In the genomic region with DNA sequence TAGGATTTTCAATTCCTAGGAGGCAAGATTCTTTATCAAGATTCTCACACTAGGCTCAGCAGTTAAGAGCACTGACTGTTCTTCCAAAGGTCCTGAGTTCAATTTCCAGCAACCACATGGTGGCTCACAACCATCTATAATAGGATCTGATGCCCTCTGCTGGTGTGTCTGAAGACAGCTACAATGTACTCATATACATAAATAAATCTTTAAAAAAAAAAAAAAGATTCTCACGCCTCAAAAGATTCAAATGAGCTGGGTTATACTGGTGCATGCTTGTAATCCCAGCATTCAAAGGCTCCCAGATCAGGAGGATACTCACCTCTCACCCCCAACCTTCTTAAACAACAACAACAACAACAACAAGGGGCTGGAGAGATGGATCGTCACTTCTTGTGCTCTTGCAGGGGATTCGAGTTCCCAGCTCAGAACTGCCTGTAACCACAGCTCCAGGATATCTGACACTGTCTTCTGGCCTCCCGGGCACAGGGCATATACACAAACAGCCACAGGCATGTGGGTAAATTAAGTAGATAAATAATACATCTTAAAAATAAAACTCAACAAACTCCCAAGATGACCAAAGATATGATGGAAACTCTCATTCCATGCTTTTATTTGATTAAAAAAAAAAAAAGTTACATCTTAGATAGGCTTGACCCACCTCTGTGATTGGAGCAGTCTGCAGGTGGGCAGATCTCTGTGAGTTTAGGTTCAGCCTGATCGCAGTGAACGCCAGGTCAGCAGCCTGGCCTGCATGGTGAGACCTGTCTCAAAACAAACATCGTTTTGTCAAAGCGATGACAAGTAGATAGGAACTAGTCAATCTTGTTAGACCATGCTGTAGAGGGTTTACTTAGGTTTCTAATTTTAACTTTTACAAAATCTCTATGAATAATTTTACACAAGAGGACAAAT, we compare ENCODE assay signal across 32 mouse cellular contexts. TPM values are rescaled to one million over a fixed set of nuclear protein-coding genes. Genes with fewer than 3 reads are reported as not detected.
DNase-seq lines count a peak whose midpoint lies in the region; ATAC-seq and TF ChIP-seq lines count a peak whose summit lies in the region.
"Had no signal": no experiment of that assay in that cellular context is flagged by ENCODE, and none has a peak within 500 bp of the region (broad histone marks: within the 10 kb centered on the region; RNA-seq: fewer than 3 reads in every experiment).

No protein-coding gene starts in this region.

- in situ Hi-C loops in CH12.LX (cut with MboI; ENCODE audit: low pct_ligation_motif_present, low pct_unique_long_range_greater_than_20kb, low sequenced_read_pairs) (no loop called here), Patski (cut with MboI; ENCODE audit: low pct_unique_long_range_greater_than_20kb) (loop anchor here (10.0 to 25.0 kb wide), 3 partner anchors 202 to 1751 kb away; partner anchors contain the start of genes Dck and Ythdc1)

- peak; percentile 48 for TF ChIP-seq POLR2A in CH12.LX (IDR thresholded peaks at IDR 0.05; ENCODE audit: low read depth, low read length)

- H3K9me3 ChIP-seq in hindbrain, postnatal 0 days (ENCODE audit: low read length), result no peaks in the 10 kb centered on the region
- H3K9me3 ChIP-seq in hindbrain, embryonic 16.5 days (ENCODE audit: control insufficient read depth, low read length), result no peaks in the 10 kb centered on the region
- no peaks in the 10 kb centered on the region for H3K9me3 ChIP-seq in liver, embryonic 15.5 days (replicated peaks)
- H3K9me3 ChIP-seq in CH12.LX (replicated peaks; ENCODE audit: low read length), result no peaks in the 10 kb centered on the region
- H3K9me3 ChIP-seq in midbrain, embryonic 11.5 days (ENCODE audit: control insufficient read depth, low read length), result no peaks in the 10 kb centered on the region
- H3K9me3 ChIP-seq: embryonic facial prominence, embryonic 10.5 days; heart, embryonic 12.5 days; hindbrain, embryonic 15.5 days; limb, embryonic 15.5 days; lung, embryonic 15.5 days; midbrain, embryonic 12.5 days; neural tube, embryonic 15.5 days had no signal

- POLR2A ChIA-PET in Patski (lab: Charles Lee), result interaction anchor here (4.3 kb wide), 1 partner anchor 8 kb away, joined by 23 read pairs; the partner anchor contains the start of gene Utp3

- H3K9ac ChIP-seq in hindbrain, postnatal 0 days (replicated peaks; ENCODE audit: low read length), result no peak overlapping the region
- H3K9ac ChIP-seq in hindbrain, embryonic 16.5 days (ENCODE audit: low read depth, low read length), result no peak overlapping the region
- H3K9ac ChIP-seq in liver, embryonic 15.5 days, result no peak overlapping the region
- peak overlapping the region; percentile 63 for H3K9ac ChIP-seq in CH12.LX (ENCODE audit: insufficient read depth, low read depth)
- H3K9ac ChIP-seq in midbrain, embryonic 11.5 days (ENCODE audit: low read length), result no peak overlapping the region
- H3K9ac ChIP-seq: limb, embryonic 15.5 days; lung, embryonic 15.5 days had no signal

- H3K4me2 ChIP-seq in hindbrain, postnatal 0 days (ENCODE audit: low read depth, low read length), result no peak overlapping the region; the same call in 1 of the 2 replicates
- H3K4me2 ChIP-seq in hindbrain, embryonic 16.5 days (ENCODE audit: low read length), result no peak overlapping the region
- no peak overlapping the region for H3K4me2 ChIP-seq in liver, embryonic 15.5 days
- peak overlapping the region; percentile 91 for H3K4me2 ChIP-seq in CH12.LX (ENCODE audit: insufficient read depth, low read depth, poor library complexity, severe bottlenecking)
- H3K4me2 ChIP-seq in midbrain, embryonic 11.5 days, result no peak overlapping the region

- no peak overlapping the region for H3K27ac ChIP-seq in hindbrain, postnatal 0 days
- H3K27ac ChIP-seq in hindbrain, embryonic 16.5 days (ENCODE audit: low read depth, low read length), result no peak overlapping the region
- H3K27ac ChIP-seq in liver, embryonic 15.5 days (replicated peaks), result 0 out of 2 replicates have a peak overlapping the region, but pooled peaks have one; percentile 6
- peak overlapping the region; percentile 78 for H3K27ac ChIP-seq in CH12.LX (ENCODE audit: insufficient read depth, low read depth)
- H3K27ac ChIP-seq in midbrain, embryonic 11.5 days (ENCODE audit: low read depth, low read length), result no peak overlapping the region
- H3K27ac ChIP-seq: hindbrain, embryonic 15.5 days; limb, embryonic 15.5 days; lung, embryonic 15.5 days; midbrain, embryonic 12.5 days; neural tube, embryonic 15.5 days had no signal

- TF ChIP-seq CTCF in hindbrain, postnatal 0 days (IDR thresholded peaks at IDR 0.05; ENCODE audit: low read depth), result peak; percentile 19; the same call in 1 of the 2 replicates
- TF ChIP-seq CTCF in CH12.LX (conservative IDR thresholded peaks at IDR 0.05 in 1 of 2, IDR thresholded peaks at IDR 0.05 in 1 of 2; ENCODE audit: low read depth in 2 of 2, low read length in 2 of 2), result peak in 1 of 2 experiments; percentile 57; a peak in 2 of 4 replicates
- peak; percentile 29 for TF ChIP-seq CTCF in Patski (IDR thresholded peaks at IDR 0.05)

- TF ChIP-seq EP300 in CH12.LX (IDR thresholded peaks at IDR 0.05; ENCODE audit: low read length), result no peak

- H3K79me2 ChIP-seq in CH12.LX (replicated peaks; ENCODE audit: control insufficient read depth, extremely low read depth, insufficient read depth, poor library complexity, severe bottlenecking), result peaks cover 52% of the 10 kb centered on the region

- 78% methylated on average over 8 of the region's 8 CpGs for WGBS in hindbrain, postnatal 0 days
- WGBS in hindbrain, embryonic 16.5 days, result 73% methylated on average over 8 of the region's 8 CpGs
- WGBS in liver, embryonic 15.5 days (ENCODE audit: insufficient replicate concordance), result 63% methylated on average over 8 of the region's 8 CpGs
- 82% methylated on average over 8 of the region's 8 CpGs for WGBS in midbrain, embryonic 11.5 days

- no peak for ATAC-seq in hindbrain, postnatal 0 days
- ATAC-seq in hindbrain, embryonic 16.5 days, result no peak
- ATAC-seq in liver, embryonic 15.5 days (ENCODE audit: insufficient read depth), result no peak
- no peak for ATAC-seq in Patski
- ATAC-seq in midbrain, embryonic 11.5 days (ENCODE audit: low FRiP score), result no peak
- ATAC-seq: forebrain, postnatal 0 days had no signal

- no peak for DNase-seq in hindbrain, postnatal 0 days (ENCODE audit: low spot score)
- no peak for DNase-seq in liver
- DNase-seq in CH12.LX (ENCODE audit: extremely low read depth), result no peak
- no peak for DNase-seq in Patski (ENCODE audit: low read depth, low spot score)
- DNase-seq in midbrain, embryonic 11.5 days (ENCODE audit: low spot score, missing footprints), result no peak
- no peak for DNase-seq in layer of hippocampus, adult 18-20 months (ENCODE audit: low spot score in 2 of 2)
- DNase-seq: adrenal gland, adult 2 months; B cell, adult 2 months; cerebellum, adult 11 months; cerebellum, adult 9-11 months; forebrain, postnatal 0 days; gastrocnemius, postnatal 14 days; heart, adult 18-20 months; heart, postnatal 14 days; kidney, adult 8-10 months; kidney, postnatal 14 days; layer of hippocampus, adult 9-11 months; left cerebral cortex, postnatal 4 days; lung, postnatal 36 days; right cerebral cortex, adult 18-20 months; right cerebral cortex, postnatal 4 days; thymus, postnatal 25 days had no signal

- no peaks in the 10 kb centered on the region for H3K27me3 ChIP-seq in hindbrain, postnatal 0 days (ENCODE audit: insufficient read depth, low read length)
- H3K27me3 ChIP-seq in hindbrain, embryonic 16.5 days (replicated peaks; ENCODE audit: control insufficient read depth, insufficient read depth, low read length), result no peaks in the 10 kb centered on the region
- H3K27me3 ChIP-seq in liver, embryonic 15.5 days, result peaks cover 28% of the 10 kb centered on the region
- H3K27me3 ChIP-seq in CH12.LX (replicated peaks) (no peaks in the 10 kb centered on the region), Patski (no peaks in the 10 kb centered on the region)
- no peaks in the 10 kb centered on the region for H3K27me3 ChIP-seq in midbrain, embryonic 11.5 days (ENCODE audit: control insufficient read depth, insufficient read depth, low read length)
- H3K27me3 ChIP-seq: heart, embryonic 12.5 days; hindbrain, embryonic 15.5 days; limb, embryonic 15.5 days; lung, embryonic 15.5 days; midbrain, embryonic 12.5 days; neural tube, embryonic 15.5 days had no signal

- no peak; the same call in none of the 2 replicates for TF ChIP-seq RAD21 in CH12.LX (IDR thresholded peaks at IDR 0.05; ENCODE audit: low read depth, low read length)

- no peak overlapping the region for H3K4me3 ChIP-seq in hindbrain, postnatal 0 days (ENCODE audit: low read length)
- no peak overlapping the region for H3K4me3 ChIP-seq in hindbrain, embryonic 16.5 days (ENCODE audit: low read length)
- H3K4me3 ChIP-seq in liver, embryonic 15.5 days (replicated peaks), result no peak overlapping the region
- peak overlapping the region; percentile 38 to 92 (median 76) for H3K4me3 ChIP-seq in CH12.LX (replicated peaks in 1 of 3; ENCODE audit: low read depth in 2 of 3, low read length in 2 of 3, poor library complexity in 1 of 3)
- H3K4me3 ChIP-seq in midbrain, embryonic 11.5 days (ENCODE audit: low read depth, low read length), result no peak overlapping the region

- H3K36me3 ChIP-seq in hindbrain, postnatal 0 days (ENCODE audit: insufficient read depth, low read length), result no peaks in the 10 kb centered on the region
- no peaks in the 10 kb centered on the region for H3K36me3 ChIP-seq in hindbrain, embryonic 16.5 days (ENCODE audit: control insufficient read depth, insufficient read depth, low read length)
- no peaks in the 10 kb centered on the region for H3K36me3 ChIP-seq in liver, embryonic 15.5 days (replicated peaks)
- H3K36me3 ChIP-seq in CH12.LX (replicated peaks in 1 of 2; ENCODE audit: control insufficient read depth in 1 of 2, insufficient read depth in 1 of 2, low read length in 1 of 2), result peaks cover 2 to 4% of the 10 kb centered on the region in 2 experiments
- no peaks in the 10 kb centered on the region for H3K36me3 ChIP-seq in midbrain, embryonic 11.5 days (ENCODE audit: control insufficient read depth, insufficient read depth, low read length)
- H3K36me3 ChIP-seq: hindbrain, embryonic 15.5 days; limb, embryonic 15.5 days; lung, embryonic 15.5 days; midbrain, embryonic 12.5 days; neural tube, embryonic 15.5 days had no signal

- peaks cover 4% of the 10 kb centered on the region; the same call in 1 of the 2 replicates for H3K4me1 ChIP-seq in hindbrain, postnatal 0 days (ENCODE audit: insufficient read depth, low read length)
- H3K4me1 ChIP-seq in hindbrain, embryonic 16.5 days (ENCODE audit: control insufficient read depth, insufficient read depth, low read depth, low read length), result peaks cover 17% of the 10 kb centered on the region
- peaks cover 30% of the 10 kb centered on the region for H3K4me1 ChIP-seq in liver, embryonic 15.5 days (replicated peaks)
- H3K4me1 ChIP-seq in CH12.LX (ENCODE audit: control insufficient read depth in 1 of 2, insufficient read depth in 2 of 2), result peaks cover 4 to 31% of the 10 kb centered on the region in 2 experiments
- H3K4me1 ChIP-seq in midbrain, embryonic 11.5 days (ENCODE audit: control insufficient read depth, insufficient read depth, low read length), result peaks cover 7% of the 10 kb centered on the region; the same call in 1 of the 2 replicates

- dilution Hi-C loops in CH12.LX (cut with MboI; ENCODE audit: extremely low pct_ligation_motif_present, extremely low pct_unique_long_range_greater_than_20kb, low sequenced_read_pairs), result no loop called here

- CTCF ChIA-PET in Patski (lab: Charles Lee), result interaction anchor here (1.1 to 2.2 kb wide), 2 partner anchors 9 to 83 kb away, joined by 4 to 8 read pairs; partner anchors contain the start of gene Utp3

RNA-seq across cellular contexts. Expression of gene Rufy3, which starts 1.7 kb away (rescaled TPM):
- 169 and 191 TPM in 2 replicates for total RNA-seq in hindbrain, postnatal 0 days (2014; rRNA removed)
- 197 and 210 TPM in 2 replicates for polyA plus RNA-seq in hindbrain, postnatal 0 days (2015; fragmentation: Nextera tagmentation; extraction: Ambion mirVana)
- 247 and 253 TPM in 2 replicates for polyA plus RNA-seq in hindbrain, embryonic 16.5 days (2015; fragmentation: Nextera tagmentation; extraction: Ambion mirVana)
- 4.5 and 5.6 TPM in 2 replicates for polyA plus RNA-seq in liver, embryonic 15.5 days (2015; fragmentation: Nextera tagmentation; extraction: Ambion mirVana)
- total RNA-seq in CH12.LX (2012; rRNA removed) (13.6 and 17.2 TPM in 2 replicates), CH12.LX (2014; rRNA removed) (17.4 and 19.9 TPM in 2 replicates)
- polyA plus RNA-seq in CH12.LX (2012; ENCODE audit: insufficient read length, low read depth) (21.8 and 22.3 TPM in 2 replicates), Patski (2021) (17.4 TPM)
- polyA plus RNA-seq in midbrain, embryonic 11.5 days (2014; fragmentation: Nextera tagmentation; extraction: Ambion mirVana), result 121 and 149 TPM in 2 replicates
- total RNA-seq in layer of hippocampus, adult 18-20 months (2021), result 100 to 1,000 TPM; 159 to 169 TPM

RNA-seq across cellular contexts. Expression of gene Utp3, which starts 8.9 kb away (rescaled TPM):
- total RNA-seq in hindbrain, postnatal 0 days (2014; rRNA removed), result 8.5 and 11.3 TPM in 2 replicates
- polyA plus RNA-seq in hindbrain, postnatal 0 days (2015; fragmentation: Nextera tagmentation; extraction: Ambion mirVana), result 51.8 and 55.5 TPM in 2 replicates
- polyA plus RNA-seq in hindbrain, embryonic 16.5 days (2015; fragmentation: Nextera tagmentation; extraction: Ambion mirVana), result 47.6 and 48.3 TPM in 2 replicates
- polyA plus RNA-seq in liver, embryonic 15.5 days (2015; fragmentation: Nextera tagmentation; extraction: Ambion mirVana), result 27.6 and 28.0 TPM in 2 replicates
- total RNA-seq in CH12.LX (2012; rRNA removed) (66.6 and 90.4 TPM in 2 replicates), CH12.LX (2014; rRNA removed) (55.5 and 55.9 TPM in 2 replicates)
- polyA plus RNA-seq in CH12.LX (2012; ENCODE audit: insufficient read length, low read depth) (169 and 197 TPM in 2 replicates), Patski (2021) (78.9 TPM)
- 68.4 and 73.0 TPM in 2 replicates for polyA plus RNA-seq in midbrain, embryonic 11.5 days (2014; fragmentation: Nextera tagmentation; extraction: Ambion mirVana)
- total RNA-seq in layer of hippocampus, adult 18-20 months (2021), result 10 to 100 TPM; 29.3 to 30.5 TPM

RNA-seq across cellular contexts. Expression of gene Jchain, which starts 35.4 kb away (rescaled TPM):
- 0.36 and 0.99 TPM in 2 replicates for total RNA-seq in hindbrain, postnatal 0 days (2014; rRNA removed)
- 0.29 and 0.45 TPM in 2 replicates for polyA plus RNA-seq in hindbrain, postnatal 0 days (2015; fragmentation: Nextera tagmentation; extraction: Ambion mirVana)
- 0.14 and 0.40 TPM in 2 replicates for polyA plus RNA-seq in hindbrain, embryonic 16.5 days (2015; fragmentation: Nextera tagmentation; extraction: Ambion mirVana)
- polyA plus RNA-seq in liver, embryonic 15.5 days (2015; fragmentation: Nextera tagmentation; extraction: Ambion mirVana), result 0.06 and 0.12 TPM in 2 replicates
- total RNA-seq in CH12.LX (2012; rRNA removed) (477 and 729 TPM in 2 replicates), CH12.LX (2014; rRNA removed) (1,234 and 1,319 TPM in 2 replicates)
- polyA plus RNA-seq in CH12.LX (2012; ENCODE audit: insufficient read length, low read depth) (336 and 364 TPM in 2 replicates), Patski (2021) (0.23 TPM)
- polyA plus RNA-seq in midbrain, embryonic 11.5 days (2014; fragmentation: Nextera tagmentation; extraction: Ambion mirVana), result 0.34 TPM in 1 of 2 replicates, not detected in the other
- total RNA-seq in layer of hippocampus, adult 18-20 months (2021), result under 1 TPM; 0.28 to 0.37 TPM
- polyA plus RNA-seq: embryonic facial prominence, embryonic 10.5 days; lung, embryonic 15.5 days; stomach, embryonic 14.5 days had no signal

Comparison
In these comparisons a context has a peak if more than half of its experiments do, and no peak if none do; other contexts are left out.
1. H3K27ac ChIP-seq: peak in liver, embryonic 15.5 days (single experiment) and CH12.LX (single experiment); none in hindbrain, postnatal 0 days (single experiment), hindbrain, embryonic 16.5 days (single experiment) and midbrain, embryonic 11.5 days (single experiment).
2. H3K4me3 ChIP-seq: peak in CH12.LX (3 of 3); none in hindbrain, postnatal 0 days (single experiment), hindbrain, embryonic 16.5 days (single experiment), liver, embryonic 15.5 days (single experiment) and midbrain, embryonic 11.5 days (single experiment).
3. RNA of gene Jchain, which starts 35.4 kb away (polyA plus RNA-seq): 336 to 364 TPM in CH12.LX; 0.14 to 0.40 TPM in hindbrain, embryonic 16.5 days, 0.34 TPM in midbrain, embryonic 11.5 days, 0.29 to 0.45 TPM in hindbrain, postnatal 0 days, 0.23 TPM in Patski (single experiment) and 0.06 to 0.12 TPM in liver, embryonic 15.5 days; every median in the first group is over 100 times any median in the second.